Mouse (Mus musculus): ENCODE data around the gene Dact2.

The Dact2 gene

DNA sequence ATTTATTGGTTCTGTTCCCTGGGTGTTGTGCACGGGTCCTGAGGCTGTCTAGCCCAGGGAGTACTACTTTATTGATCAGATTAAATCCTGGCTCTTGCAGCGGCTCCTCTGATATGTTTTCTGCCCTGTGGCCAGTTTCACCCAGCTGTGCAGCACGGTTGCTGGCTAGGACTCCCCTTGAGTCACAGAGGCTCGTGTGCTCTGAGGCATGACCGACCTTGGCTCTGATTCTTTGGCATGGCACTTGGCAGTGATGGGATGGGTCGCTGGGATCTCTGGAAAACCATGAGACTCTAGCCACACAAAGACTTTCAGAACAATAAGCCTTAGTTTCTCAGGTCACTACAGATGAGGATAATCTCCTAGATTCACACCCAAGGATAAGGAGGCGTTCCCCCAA lies 8.7 kb upstream of the Dact2 start:
- no peak for DNase-seq (ENCODE audit: low spot score in 2 of 2)

GRCm38 (mm10) chr17:14207093-14207561 lies 3.0 kb upstream of the Dact2 start:
- no peak for DNase-seq (ENCODE audit: low spot score in 2 of 2)

GRCm38 (mm10) chr17:14206062-14206461 lies 2.0 kb upstream of the Dact2 start:
- peak in 1 of 2 experiments; percentile 60 for DNase-seq (ENCODE audit: low spot score in 2 of 2)

- DNase-seq (ENCODE audit: low spot score in 2 of 2), result no peak
These were observed 1.1 kb upstream of the Dact2 start for GRCm38 (mm10) chr17:14205236-14205635.

- no peak for DNase-seq (ENCODE audit: low spot score in 2 of 2)
These were observed 773 bp downstream of the Dact2 start for GRCm38 (mm10) chr17:14203121-14203941.

- DNase-seq (ENCODE audit: low spot score in 2 of 2), result no peak
These were observed 1.6 kb downstream of the Dact2 start for GRCm38 (mm10) chr17:14202291-14203030.

DNA sequence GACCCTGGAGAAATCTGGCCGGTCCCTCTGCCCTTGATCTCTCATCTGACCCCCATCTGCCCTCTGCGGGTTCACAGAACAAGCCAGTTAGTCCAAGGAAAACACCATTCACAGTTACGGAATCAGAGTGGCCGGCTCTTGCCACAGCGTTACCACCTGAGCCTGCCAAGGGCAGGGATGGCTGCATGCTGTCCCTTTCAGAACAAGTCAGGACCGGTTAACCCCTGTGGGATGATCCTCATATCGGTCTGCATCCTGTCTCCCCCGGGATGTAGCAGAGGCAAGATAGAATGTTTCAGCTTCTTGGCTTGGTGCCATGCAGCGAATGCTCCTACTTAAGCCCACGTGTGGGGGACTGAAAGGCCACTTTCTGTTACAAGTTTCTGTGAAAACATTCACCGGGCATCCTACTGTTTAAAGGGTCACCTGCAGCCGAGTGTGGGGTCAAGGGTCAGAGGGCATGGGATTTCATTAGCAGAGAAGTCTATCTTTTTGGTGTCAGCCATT lies 2.8 kb downstream of the Dact2 start:
- no peak for DNase-seq (ENCODE audit: low spot score in 2 of 2)

DNA sequence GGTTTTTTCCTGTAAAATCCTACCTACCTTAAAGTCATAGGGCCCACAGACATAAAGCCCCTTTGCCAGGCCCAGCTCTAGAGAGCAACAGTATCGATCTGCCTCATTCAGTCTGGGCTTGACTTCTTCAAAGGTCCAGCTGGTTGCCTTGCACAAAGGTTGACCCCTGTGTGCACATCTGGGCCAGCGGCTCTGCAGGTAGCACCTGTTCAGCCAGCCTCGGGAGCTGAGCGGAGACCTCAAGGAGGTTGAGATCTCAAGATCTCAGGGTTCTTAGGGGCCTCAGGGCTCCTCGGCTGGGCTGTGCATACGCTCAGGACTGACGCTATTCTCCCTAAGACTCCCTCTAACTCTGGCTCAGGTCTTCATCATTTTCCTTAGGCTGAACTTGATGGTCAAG lies 3.9 kb downstream of the Dact2 start:
- no peak for DNase-seq (ENCODE audit: low spot score in 2 of 2)

DNA sequence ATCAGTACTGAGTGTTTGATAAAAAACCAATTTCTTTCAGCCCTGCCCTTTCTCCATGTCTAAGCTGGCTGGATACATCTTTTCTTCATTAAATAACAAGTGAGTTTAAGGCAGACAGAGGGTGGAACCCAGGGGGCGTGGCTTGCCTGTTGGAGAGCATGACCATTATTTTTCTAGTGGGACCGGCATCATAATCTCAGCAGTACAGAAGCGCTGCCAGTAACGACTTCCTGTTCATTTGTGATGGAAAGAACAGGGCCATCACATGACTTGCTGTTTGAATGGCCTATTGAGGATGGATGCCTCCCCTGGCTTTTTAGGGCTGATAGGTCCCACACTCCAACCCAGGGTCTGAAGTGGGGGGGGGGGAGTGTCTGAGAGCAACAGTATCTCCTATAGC lies 4.5 kb downstream of the Dact2 start:
- no peak for DNase-seq (ENCODE audit: low spot score in 2 of 2)

- DNase-seq (ENCODE audit: low spot score in 2 of 2), result no peak
These were observed 11.2 kb downstream of the Dact2 start for GRCm38 (mm10) chr17:14192924-14193323.

- DNase-seq (ENCODE audit: low spot score in 2 of 2), result no peak
These were observed 11.7 kb downstream of the Dact2 start for GRCm38 (mm10) chr17:14192432-14192831.

GRCm38 (mm10) chr17:14188455-14188854 lies 15.6 kb downstream of the Dact2 start:
- no peak for DNase-seq (ENCODE audit: low spot score in 2 of 2)

- DNase-seq (ENCODE audit: low spot score in 2 of 2), result no peak
These were observed 17.0 kb downstream of the Dact2 start for GRCm38 (mm10) chr17:14187096-14187495.

GRCm38 (mm10) chr17:14186176-14186575 lies 17.9 kb downstream of the Dact2 start:
- no peak for DNase-seq (ENCODE audit: low spot score in 2 of 2)

DNA sequence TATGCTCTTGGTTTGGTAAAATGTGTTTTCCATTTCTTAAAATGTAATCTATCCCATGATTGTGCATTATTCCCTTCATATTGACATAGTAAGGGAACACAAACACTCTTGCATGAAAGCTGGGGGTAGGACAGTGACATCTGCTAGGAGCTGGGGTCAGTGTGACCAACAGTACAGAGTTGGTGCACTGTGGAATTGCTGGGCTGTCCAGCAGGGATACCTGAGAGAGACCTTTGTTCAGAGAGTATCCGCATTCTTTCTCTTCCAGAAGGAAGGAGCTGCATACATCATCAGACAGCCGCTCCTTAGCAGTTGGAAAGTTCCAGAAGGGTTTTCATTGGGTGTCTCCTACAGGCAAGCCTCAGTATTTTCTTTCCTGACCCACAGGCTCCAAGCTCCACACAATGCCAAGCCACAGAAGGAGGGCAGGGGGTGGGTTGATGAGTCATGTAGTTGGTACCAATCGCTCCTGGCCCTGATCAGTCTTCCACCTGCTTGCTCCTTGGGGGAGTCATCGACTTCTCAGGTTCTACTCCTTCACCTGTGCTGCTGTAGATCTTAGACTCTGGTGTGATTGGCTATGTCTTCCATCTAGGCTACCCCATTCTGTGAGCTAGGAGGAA lies 19.8 kb downstream of the Dact2 start:
- DNase-seq (ENCODE audit: low spot score in 2 of 2), result no peak

GRCm38 (mm10) chr17:14183717-14184116 lies 20.4 kb downstream of the Dact2 start:
- no peak for DNase-seq (ENCODE audit: low spot score in 2 of 2)

GRCm38 (mm10) chr17:14182860-14183259 lies 21.2 kb downstream of the Dact2 start:
- no peak for DNase-seq (ENCODE audit: low spot score in 2 of 2)

DNA sequence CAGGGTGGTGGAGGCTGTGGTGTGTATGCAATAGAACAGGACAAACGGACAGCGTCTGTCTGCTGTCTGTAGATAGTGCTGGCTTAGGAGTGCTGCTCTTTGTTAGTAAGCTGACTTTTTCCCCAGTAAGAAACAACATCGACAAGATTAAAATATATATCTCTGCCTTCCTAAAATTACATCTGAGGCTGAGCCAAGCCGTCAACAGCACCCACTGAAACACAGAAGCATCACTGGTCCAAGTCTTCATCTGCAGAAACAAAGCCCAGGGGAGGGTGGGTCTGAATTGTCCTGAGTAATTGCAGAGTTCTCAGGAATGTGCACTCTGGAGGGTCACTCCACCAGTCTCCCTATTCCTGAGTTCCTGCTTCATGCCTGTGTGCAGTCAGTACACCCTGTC lies 25.2 kb downstream of the Dact2 start:
- no peak for DNase-seq (ENCODE audit: low spot score in 2 of 2)

- no peak for DNase-seq (ENCODE audit: low spot score in 2 of 2)
These were observed 25.6 kb downstream of the Dact2 start for GRCm38 (mm10) chr17:14178475-14178874.

- no peak for DNase-seq (ENCODE audit: low spot score in 2 of 2)
These were observed 26.1 kb downstream of the Dact2 start for GRCm38 (mm10) chr17:14178049-14178448.

GRCm38 (mm10) chr17:14177018-14177417 lies 27.1 kb downstream of the Dact2 start:
- DNase-seq (ENCODE audit: low spot score in 2 of 2), result no peak

GRCm38 (mm10) chr17:14175704-14176103 lies 28.4 kb downstream of the Dact2 start:
- no peak for DNase-seq (ENCODE audit: low spot score in 2 of 2)
